Mouse (Mus musculus) right cerebral cortex, postnatal 14 days (tissue): ENCODE measurements around the gene Mpp2.

Source experiments
- DNase-seq: peaks from one replicate; pipeline ENCODE4 v3.0.0; 2022

The Mpp2 gene

DNA sequence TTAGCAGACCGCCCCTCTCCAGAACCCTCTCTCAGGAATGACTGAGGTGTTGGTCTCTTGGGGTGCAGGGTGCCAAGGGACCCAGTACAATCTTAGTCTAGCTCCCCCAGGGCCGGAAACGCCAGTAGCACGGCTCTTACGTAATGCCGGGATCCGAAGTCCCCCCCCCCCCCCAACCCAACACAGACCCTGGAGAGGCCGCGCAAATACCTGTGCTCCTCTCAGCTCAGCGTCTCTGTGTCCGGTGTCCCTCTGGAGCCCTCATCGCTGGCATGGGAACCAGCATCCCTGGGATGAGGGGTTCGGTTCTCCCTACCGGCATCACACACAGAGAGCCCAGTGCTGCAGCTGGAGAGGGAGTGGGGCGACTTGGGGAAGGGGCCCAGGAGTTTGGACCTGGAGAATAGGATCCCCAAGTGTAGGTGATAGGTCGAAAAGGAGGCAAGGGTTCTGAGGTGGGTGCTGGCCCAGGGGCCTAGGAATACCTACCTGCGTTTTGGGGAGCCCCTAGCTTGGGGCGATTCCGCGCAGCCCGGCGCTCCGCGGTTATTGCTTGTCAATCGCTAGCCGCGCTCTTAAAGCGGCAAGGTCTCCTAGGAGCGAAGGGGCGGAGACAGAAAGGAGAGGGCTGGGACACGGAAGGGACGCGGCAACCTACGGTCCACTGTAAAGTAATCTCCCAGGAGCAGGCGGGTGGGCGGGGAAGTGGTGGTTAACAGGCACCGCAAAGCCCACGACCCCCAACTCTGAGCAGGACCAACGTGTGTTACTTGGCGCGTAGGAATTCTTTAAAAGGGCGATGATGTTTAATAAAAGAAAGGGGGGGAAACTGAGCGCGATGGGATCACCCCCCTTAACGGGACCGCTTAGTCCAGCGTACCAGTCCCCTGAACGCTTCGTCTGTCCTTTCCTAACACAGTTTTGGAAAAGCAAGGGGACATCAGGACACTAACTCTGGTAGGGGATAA, at the start of gene Mpp2:
Gene Mpp2, minus strand, starts transcription at position 585 of the 968 bp plus-strand sequence.
- DNase-seq = peak; percentile 70

GRCm38 (mm10) chr11:102137625-102138446, 49.5 kb upstream of the Mpp2 start:
- no peak for DNase-seq

- DNase-seq = no peak
Measured at GRCm38 (mm10) chr11:102134516-102134915, 46.2 kb upstream of the Mpp2 start.

DNA sequence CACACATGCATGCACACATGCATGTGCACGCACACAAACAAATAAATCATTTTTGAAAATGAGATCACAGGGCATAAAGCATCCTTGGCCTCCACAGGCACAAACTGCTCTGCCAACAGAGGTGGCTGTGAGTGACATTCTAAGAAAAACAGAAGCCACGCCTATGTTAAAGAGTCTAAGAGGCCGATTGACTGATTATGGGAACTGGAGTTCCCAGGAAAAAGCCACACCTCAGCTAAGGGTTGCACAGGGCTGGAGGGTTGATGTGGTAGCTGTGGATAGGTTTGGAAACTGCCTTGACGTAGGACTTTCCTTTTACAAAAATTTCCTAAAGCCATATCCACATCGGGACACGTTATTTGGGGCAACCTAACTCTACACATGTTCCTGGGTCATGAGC, 29.1 kb upstream of the Mpp2 start:
- no peak for DNase-seq

DNA sequence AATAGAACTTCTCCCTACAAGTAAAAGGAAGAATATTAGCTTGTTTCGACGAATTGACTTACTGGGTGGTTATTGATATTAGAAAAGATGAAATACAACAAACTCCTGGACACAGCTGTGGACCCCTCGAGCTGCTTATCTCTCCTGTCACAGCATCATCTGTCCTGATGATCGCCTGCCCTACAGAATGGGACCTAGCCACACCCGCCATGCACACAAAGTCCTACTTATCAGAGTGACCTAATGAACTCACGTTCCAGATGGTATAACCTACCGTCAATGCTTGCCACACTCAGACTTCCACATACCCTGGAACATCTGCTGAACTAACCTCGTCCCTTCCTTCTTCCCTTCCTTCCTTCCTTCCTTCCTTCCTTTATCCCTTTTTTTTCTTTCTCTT, 27.9 kb upstream of the Mpp2 start:
- DNase-seq = no peak

GRCm38 (mm10) chr11:102111576-102111975, 23.3 kb upstream of the Mpp2 start:
- DNase-seq = no peak

DNA sequence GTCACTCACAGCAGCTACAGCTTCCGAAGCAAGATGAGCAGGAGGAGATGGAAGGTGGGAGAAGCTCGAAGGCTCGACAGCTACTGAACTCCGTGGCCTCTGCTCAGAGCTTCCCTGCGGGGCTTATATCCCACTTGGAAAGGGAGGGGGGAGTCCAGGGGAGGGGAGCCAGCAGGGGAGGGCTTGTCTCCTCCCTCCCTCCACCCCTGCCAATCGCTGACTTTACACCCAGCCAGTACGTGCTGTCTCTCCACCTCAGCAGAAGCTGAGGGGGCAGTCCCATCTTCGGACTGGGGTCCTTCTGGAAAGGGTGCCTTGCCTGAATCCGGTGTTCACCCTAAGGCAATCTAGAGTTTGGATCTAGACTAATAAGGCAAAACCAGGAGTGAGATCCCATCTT, 19.4 kb upstream of the Mpp2 start, which contains the start of gene Pyy:
Gene Pyy, minus strand, starts transcription at position 101 of the 400 bp plus-strand sequence.
- no peak for DNase-seq

- no peak for DNase-seq
Measured at GRCm38 (mm10) chr11:102106911-102107310, 18.6 kb upstream of the Mpp2 start.

DNA sequence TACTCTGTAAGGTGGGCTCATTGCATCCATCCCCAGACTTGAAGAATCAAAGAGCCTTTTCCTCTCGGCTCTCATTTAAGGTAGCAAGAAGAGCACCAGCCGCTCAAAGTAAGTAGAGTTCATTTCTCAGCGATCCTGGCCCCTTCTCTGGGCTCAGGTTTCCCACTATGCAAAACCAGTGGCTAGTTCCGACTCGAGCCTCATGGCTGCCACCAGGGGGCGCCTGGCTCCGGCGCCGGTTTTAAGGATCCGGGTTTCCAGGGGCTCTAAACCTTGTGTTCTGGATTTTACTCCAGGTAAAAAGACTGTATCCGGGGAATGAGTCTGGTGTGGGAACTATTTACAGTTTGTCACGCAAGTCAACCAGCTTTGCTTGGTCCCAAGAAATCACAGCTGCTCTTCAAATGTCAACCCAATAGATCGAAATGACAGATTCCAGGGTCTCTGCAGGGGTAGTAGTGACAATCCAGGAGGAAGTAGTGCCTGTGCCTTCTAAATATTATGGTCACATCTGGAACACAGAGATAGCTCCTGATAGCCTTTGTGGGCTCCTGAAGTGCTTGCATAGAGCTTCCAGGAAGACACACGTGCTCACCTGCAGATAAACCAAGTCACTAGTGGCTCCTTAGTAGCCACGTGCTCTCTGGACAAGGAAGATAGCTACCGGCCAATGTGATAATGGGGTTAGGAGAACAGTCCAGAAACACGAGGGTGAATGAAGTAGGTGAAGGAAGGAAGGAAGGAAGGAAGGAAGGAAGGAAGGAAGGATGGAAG, 14.4 kb upstream of the Mpp2 start:
- peak; percentile 77 for DNase-seq

DNA sequence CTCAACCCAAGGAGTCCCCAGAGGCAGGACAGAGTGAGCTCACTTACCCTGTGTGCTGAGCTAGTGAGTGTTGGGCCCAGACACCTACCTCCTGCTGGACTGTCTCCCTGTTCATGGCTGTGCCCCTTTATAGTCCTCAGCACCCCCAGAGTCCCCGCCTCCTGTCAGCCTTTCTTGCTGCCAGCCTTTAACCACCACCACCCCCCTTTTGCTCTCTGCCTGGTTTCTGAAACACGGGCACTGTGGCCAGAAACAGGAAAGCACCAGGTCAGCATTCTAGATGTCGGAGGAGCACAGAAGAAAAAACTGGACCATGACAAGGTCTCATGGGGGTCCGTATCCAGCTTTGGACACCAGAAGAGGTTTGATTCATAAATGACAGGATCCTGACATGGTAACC, 12.9 kb upstream of the Mpp2 start, which contains the start of gene Ppy:
Gene Ppy, minus strand, starts transcription at position 101 of the 400 bp plus-strand sequence.
- DNase-seq = no peak

GRCm38 (mm10) chr11:102096887-102097391, 8.6 kb upstream of the Mpp2 start:
- DNase-seq = peak; percentile 78

- no peak for DNase-seq
Measured at GRCm38 (mm10) chr11:102096446-102096845, 8.1 kb upstream of the Mpp2 start.

GRCm38 (mm10) chr11:102095676-102096075, 7.4 kb upstream of the Mpp2 start:
- DNase-seq = no peak

GRCm38 (mm10) chr11:102089088-102089808, 933 bp upstream of the Mpp2 start:
- DNase-seq = peak; percentile 74

- DNase-seq = peak; percentile 84
Measured at GRCm38 (mm10) chr11:102087081-102087751, 1.1 kb downstream of the Mpp2 start.

DNA sequence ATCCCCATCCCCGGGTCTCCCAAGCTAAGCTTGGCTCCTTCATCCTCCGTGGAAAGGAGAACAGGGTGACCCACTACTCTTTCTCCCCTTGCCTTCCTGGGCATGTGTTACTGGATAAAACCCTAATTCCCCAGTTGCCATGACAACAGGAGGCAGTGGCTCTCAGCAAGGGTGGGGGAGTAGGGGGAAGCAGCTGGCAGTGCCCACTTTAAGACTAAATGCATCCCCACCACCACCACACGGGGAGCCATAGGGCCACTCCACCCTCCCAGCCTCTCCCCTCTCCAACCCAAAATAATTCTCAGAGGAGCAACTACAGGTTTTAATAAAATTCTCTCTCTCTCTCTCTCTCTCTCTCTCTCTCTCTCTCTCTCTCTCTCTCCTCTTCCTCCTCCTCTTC, 2.0 kb downstream of the Mpp2 start:
- DNase-seq = peak; percentile 74

DNA sequence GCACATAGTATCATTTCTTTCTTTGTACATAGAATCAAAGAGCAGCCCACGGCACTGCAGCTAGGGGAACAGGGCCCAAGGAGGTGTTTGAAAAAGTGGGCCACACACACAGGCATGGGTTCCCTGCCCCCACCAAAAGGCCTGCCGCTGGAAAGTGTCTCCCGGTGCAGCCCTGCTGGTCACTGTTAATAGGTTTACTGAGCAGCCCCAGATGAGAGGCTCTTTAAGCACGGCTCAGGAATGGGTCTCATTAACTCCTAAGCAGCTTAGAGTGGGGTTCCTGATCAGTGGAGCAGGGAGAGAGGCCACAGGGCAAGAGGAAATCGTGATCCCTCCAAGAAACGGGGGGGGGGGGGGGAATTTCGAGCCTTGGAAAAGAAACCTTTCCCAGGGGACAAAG, 4.2 kb downstream of the Mpp2 start:
- DNase-seq = no peak

- DNase-seq = peak; percentile 40
Measured at GRCm38 (mm10) chr11:102083193-102083592, 5.1 kb downstream of the Mpp2 start.

DNA sequence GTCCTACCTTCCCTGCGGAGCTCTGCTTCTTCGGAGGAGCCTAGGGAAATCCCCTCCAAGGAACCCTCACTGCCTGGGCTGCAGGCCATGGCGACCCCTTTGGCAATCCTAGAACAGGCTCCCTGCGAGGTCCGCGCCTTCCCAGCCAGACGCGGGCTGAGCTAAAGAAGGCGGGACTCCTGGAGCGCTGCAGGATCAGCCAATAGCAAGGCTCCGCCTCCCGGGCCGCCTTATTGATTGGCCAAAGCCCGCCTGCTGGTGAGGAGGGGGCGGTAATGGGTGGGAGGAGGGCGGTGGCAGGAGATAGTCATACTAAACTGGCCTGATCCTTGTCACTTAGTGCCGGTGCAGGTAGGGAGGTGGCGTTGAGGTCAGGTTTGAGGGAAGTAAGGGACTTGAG, 6.0 kb downstream of the Mpp2 start:
- DNase-seq = peak; percentile 82

DNA sequence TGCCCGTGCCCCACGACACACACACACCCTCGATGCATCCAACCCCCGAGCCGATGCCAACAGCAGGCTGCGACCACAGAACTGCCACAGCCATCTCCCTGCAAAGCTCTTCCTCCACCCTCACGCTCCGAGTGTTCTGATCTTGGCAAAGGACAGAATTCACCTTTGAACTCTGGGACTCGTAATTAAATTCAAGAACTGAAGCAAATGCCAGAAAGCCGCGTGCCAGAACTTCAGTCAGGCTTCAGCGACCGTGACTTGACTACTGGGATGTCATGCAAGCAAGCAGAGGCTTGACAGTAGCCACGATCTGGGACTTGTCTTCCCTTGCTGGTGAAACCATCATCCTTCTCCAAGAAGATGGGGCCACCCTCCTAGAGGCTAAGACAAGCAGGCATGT, 14.6 kb downstream of the Mpp2 start:
- DNase-seq = no peak

DNA sequence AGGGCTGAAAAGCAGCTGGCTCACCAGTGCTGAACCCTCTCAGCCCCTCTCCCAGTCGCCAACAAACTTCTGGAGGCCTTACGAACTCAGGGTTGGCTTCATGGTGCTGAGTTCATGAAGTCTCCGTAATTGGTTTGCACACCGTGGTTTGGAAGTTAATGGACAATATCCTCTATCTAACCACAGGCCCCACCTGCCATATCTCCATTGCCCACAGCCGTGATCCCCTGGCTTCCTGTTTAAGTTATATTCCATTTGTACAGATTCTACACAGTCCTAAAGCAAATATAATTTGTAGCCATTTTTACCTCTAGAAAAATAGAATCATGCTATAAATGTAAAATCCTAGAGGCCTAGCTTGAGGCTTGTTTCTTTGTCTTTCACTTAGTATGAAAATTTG, 15.6 kb downstream of the Mpp2 start:
- no peak for DNase-seq
